Comparison of ENCODE assay signal across 33 mouse cellular contexts in genomic region chr1:39069676-39070075, GRCm38 (mm10).
DNase-seq lines count a peak whose midpoint lies in the region; ATAC-seq lines count a peak whose summit lies in the region.
"Had no signal": no experiment of that assay in that cellular context is flagged by ENCODE, and none has a peak within 500 bp of the region (broad histone marks: within the 10 kb centered on the region; RNA-seq: fewer than 3 reads in every experiment).

No protein-coding gene starts in this region.

- H3K4me1 ChIP-seq in neural tube, embryonic 12.5 days, result no peaks in the 10 kb centered on the region
- H3K4me1 ChIP-seq in intestine, embryonic 16.5 days (ENCODE audit: control insufficient read depth, insufficient read depth, low read length), result 0 out of 2 replicates have a peak, but pooled peaks cover 6% of the 10 kb centered on the region
- 0 out of 2 replicates have a peak, but pooled peaks cover 7% of the 10 kb centered on the region for H3K4me1 ChIP-seq in forebrain, embryonic 13.5 days
- H3K4me1 ChIP-seq: embryonic facial prominence, embryonic 13.5 days; hindbrain, embryonic 13.5 days; kidney, embryonic 15.5 days; midbrain, embryonic 10.5 days; midbrain, embryonic 15.5 days had no signal

- no peak overlapping the region for H3K27ac ChIP-seq in neural tube, embryonic 12.5 days
- no peak overlapping the region for H3K27ac ChIP-seq in intestine, embryonic 16.5 days (ENCODE audit: low read length)
- H3K27ac ChIP-seq in forebrain, embryonic 13.5 days, result no peak overlapping the region
- H3K27ac ChIP-seq: embryonic facial prominence, embryonic 13.5 days; forebrain, embryonic 10.5 days; hindbrain, embryonic 13.5 days; kidney, embryonic 15.5 days; liver, embryonic 14.5 days; macrophage; midbrain, embryonic 10.5 days; midbrain, embryonic 15.5 days had no signal

- 11% methylated on average over 7 of the region's 7 CpGs for WGBS in neural tube, embryonic 12.5 days
- 58% methylated on average over 7 of the region's 7 CpGs for WGBS in intestine, embryonic 16.5 days
- WGBS in forebrain, embryonic 13.5 days, result 48% methylated on average over 7 of the region's 7 CpGs

- no peak overlapping the region for H3K9ac ChIP-seq in neural tube, embryonic 12.5 days
- H3K9ac ChIP-seq in intestine, embryonic 16.5 days (ENCODE audit: low read depth, low read length), result no peak overlapping the region
- H3K9ac ChIP-seq in forebrain, embryonic 13.5 days, result no peak overlapping the region
- H3K9ac ChIP-seq: embryonic facial prominence, embryonic 13.5 days; hindbrain, embryonic 13.5 days; kidney, embryonic 15.5 days; liver, embryonic 14.5 days; midbrain, embryonic 15.5 days had no signal

- no peaks in the 10 kb centered on the region for H3K9me3 ChIP-seq in neural tube, embryonic 12.5 days
- no peaks in the 10 kb centered on the region for H3K9me3 ChIP-seq in intestine, embryonic 16.5 days (ENCODE audit: control insufficient read depth, low read length)
- H3K9me3 ChIP-seq in forebrain, embryonic 13.5 days (replicated peaks), result peaks cover 2% of the 10 kb centered on the region; the same call in 1 of the 2 replicates
- H3K9me3 ChIP-seq: embryonic facial prominence, embryonic 13.5 days; forebrain, embryonic 10.5 days; G1E; hindbrain, embryonic 13.5 days; kidney, embryonic 15.5 days; midbrain, embryonic 10.5 days; midbrain, embryonic 15.5 days had no signal

- DNase-seq in frontal cortex, adult 2 months (ENCODE audit: extremely low spot score in 1 of 2, low spot score in 1 of 2), result no peak
- DNase-seq in neural tube, embryonic 10.5 days (ENCODE audit: extremely low spot score, low spot score), result no peak
- DNase-seq in ES-CJ7 (ENCODE audit: low read depth, low spot score), result peak; percentile 15
- DNase-seq in right cerebral cortex, adult 2 months (ENCODE audit: low spot score in 2 of 2), result no peak
- DNase-seq: adrenal gland, postnatal 25 days; cerebellum, adult 18-20 months; cerebellum, postnatal 10 days; gastrocnemius, postnatal 10 days; heart, postnatal 4 days; kidney, adult 18-20 months; kidney, postnatal 25 days; liver; lung, adult 2 months; lung, postnatal 10 days; right cerebral cortex, postnatal 25 days; spleen, adult 18-20 months; thymus, adult 2 months had no signal

- H3K4me2 ChIP-seq in neural tube, embryonic 12.5 days (replicated peaks), result 0 out of 2 replicates have a peak overlapping the region, but pooled peaks have one; percentile 18
- no peak overlapping the region for H3K4me2 ChIP-seq in intestine, embryonic 16.5 days (ENCODE audit: low read depth, low read length)
- no peak overlapping the region for H3K4me2 ChIP-seq in forebrain, embryonic 13.5 days
- H3K4me2 ChIP-seq: embryonic facial prominence, embryonic 13.5 days; heart, embryonic 11.5 days; hindbrain, embryonic 13.5 days; kidney, embryonic 15.5 days; midbrain, embryonic 15.5 days had no signal

- H3K27me3 ChIP-seq in neural tube, embryonic 12.5 days (replicated peaks), result no peaks in the 10 kb centered on the region
- H3K27me3 ChIP-seq in intestine, embryonic 16.5 days (replicated peaks; ENCODE audit: control insufficient read depth, insufficient read depth, low read length), result no peaks in the 10 kb centered on the region
- no peaks in the 10 kb centered on the region for H3K27me3 ChIP-seq in forebrain, embryonic 13.5 days
- H3K27me3 ChIP-seq: CH12.LX; embryonic facial prominence, embryonic 13.5 days; hindbrain, embryonic 13.5 days; kidney, embryonic 15.5 days; midbrain, embryonic 15.5 days had no signal

- H3K4me3 ChIP-seq in neural tube, embryonic 12.5 days, result no peak overlapping the region
- H3K4me3 ChIP-seq in intestine, embryonic 16.5 days (ENCODE audit: low read length), result no peak overlapping the region
- no peak overlapping the region for H3K4me3 ChIP-seq in forebrain, embryonic 13.5 days
- H3K4me3 ChIP-seq: embryonic facial prominence, embryonic 13.5 days; forebrain, embryonic 10.5 days; hindbrain, embryonic 13.5 days; kidney, embryonic 15.5 days; midbrain, embryonic 10.5 days; midbrain, embryonic 15.5 days had no signal

- peak; percentile 66; the same call in 1 of the 2 replicates for ATAC-seq in frontal cortex, adult (ENCODE audit: low TSS enrichment)
- no peak for ATAC-seq in neural tube, embryonic 12.5 days (ENCODE audit: low FRiP score, low read depth)
- peak; percentile 18; the same call in 1 of the 2 replicates for ATAC-seq in intestine, embryonic 16.5 days
- ATAC-seq in forebrain, embryonic 13.5 days, result no peak
- ATAC-seq: forebrain, embryonic 16.5 days; midbrain, embryonic 15.5 days had no signal

- H3K36me3 ChIP-seq in neural tube, embryonic 12.5 days, result no peaks in the 10 kb centered on the region
- H3K36me3 ChIP-seq in intestine, embryonic 16.5 days (ENCODE audit: control insufficient read depth, insufficient read depth, low read length), result no peaks in the 10 kb centered on the region
- H3K36me3 ChIP-seq in forebrain, embryonic 13.5 days (ENCODE audit: poor library complexity, severe bottlenecking), result no peaks in the 10 kb centered on the region
- H3K36me3 ChIP-seq: embryonic facial prominence, embryonic 13.5 days; forebrain, embryonic 10.5 days; G1E; hindbrain, embryonic 13.5 days; kidney, embryonic 15.5 days; midbrain, embryonic 10.5 days; midbrain, embryonic 15.5 days had no signal

Comparison
In these comparisons a context has a peak if more than half of its experiments do, and no peak if none do; other contexts are left out.
1. ATAC-seq: peak in frontal cortex, adult (single experiment) and intestine, embryonic 16.5 days (single experiment); none in neural tube, embryonic 12.5 days (single experiment) and forebrain, embryonic 13.5 days (single experiment).